Mouse (Mus musculus) spleen, postnatal 10 days (tissue): ENCODE results near the gene Ccnl2.

Source experiments
- DNase-seq, 2 experiments: peaks; one replicate each; pipeline ENCODE4 v3.0.0; 2021 to 2022; ENCODE audit warnings: low spot score in 2 of 2

Gene Ccnl2

GRCm38 (mm10) chr4:155811929-155812664 lies at the start of gene Ccnl2:
TSS of gene Ccnl2 (plus strand) at chr4:155812489.
- DNase-seq: peak; percentile 85 to 94

- no peak for DNase-seq
These were observed 42.8 kb upstream of the Ccnl2 start for GRCm38 (mm10) chr4:155769496-155769879.

GRCm38 (mm10) chr4:155769880-155770512 lies 42.3 kb upstream of the Ccnl2 start:
- DNase-seq: peak; percentile 94

GRCm38 (mm10) chr4:155770626-155771025 lies 41.7 kb upstream of the Ccnl2 start:
- no peak for DNase-seq

- DNase-seq: no peak
These were observed 40.6 kb upstream of the Ccnl2 start for GRCm38 (mm10) chr4:155771706-155772105.

GRCm38 (mm10) chr4:155772786-155773185 lies 39.5 kb upstream of the Ccnl2 start:
- peak in 1 of 2 experiments; percentile 20 for DNase-seq

GRCm38 (mm10) chr4:155773335-155774078 lies 38.8 kb upstream of the Ccnl2 start:
- no peak for DNase-seq

GRCm38 (mm10) chr4:155774280-155774754 lies 38.0 kb upstream of the Ccnl2 start, which contains the start of gene Vwa1:
TSS of gene Vwa1 (minus strand) at chr4:155774698.
- DNase-seq: peak; percentile 76 to 92

- DNase-seq: peak; percentile 13 to 41
These were observed 37.1 kb upstream of the Ccnl2 start for GRCm38 (mm10) chr4:155774971-155775740.

GRCm38 (mm10) chr4:155775855-155776254 lies 36.4 kb upstream of the Ccnl2 start:
- DNase-seq: no peak

- no peak for DNase-seq
These were observed 35.5 kb upstream of the Ccnl2 start for GRCm38 (mm10) chr4:155776704-155777335.

GRCm38 (mm10) chr4:155777816-155778215 lies 34.5 kb upstream of the Ccnl2 start:
- DNase-seq: peak in 1 of 2 experiments; percentile 37

- DNase-seq: no peak
These were observed 32.8 kb upstream of the Ccnl2 start for GRCm38 (mm10) chr4:155779498-155779897.

GRCm38 (mm10) chr4:155780895-155781294 lies 31.4 kb upstream of the Ccnl2 start:
- DNase-seq: peak in 1 of 2 experiments; percentile 18

GRCm38 (mm10) chr4:155783486-155784080 lies 28.7 kb upstream of the Ccnl2 start:
- no peak for DNase-seq

- DNase-seq: peak; percentile 87 to 89
These were observed 28.1 kb upstream of the Ccnl2 start for GRCm38 (mm10) chr4:155784081-155784701.

GRCm38 (mm10) chr4:155785246-155785645 lies 27.0 kb upstream of the Ccnl2 start:
- peak in 1 of 2 experiments; percentile 33 for DNase-seq

GRCm38 (mm10) chr4:155785819-155786218 lies 26.5 kb upstream of the Ccnl2 start, which contains the start of gene Tmem88b:
TSS of gene Tmem88b (minus strand) at chr4:155785874.
- DNase-seq: peak in 1 of 2 experiments; percentile 26

GRCm38 (mm10) chr4:155788300-155788699 lies 24.0 kb upstream of the Ccnl2 start:
- DNase-seq: peak; percentile 55 to 76

- peak in 1 of 2 experiments; percentile 61 for DNase-seq
These were observed 23.5 kb upstream of the Ccnl2 start for GRCm38 (mm10) chr4:155788833-155789232.
